Mouse (Mus musculus) Patski (cell line): Measurements from ENCODE around the gene S100a2. TPM values are rescaled to one million over a fixed set of nuclear protein-coding genes. Genes with fewer than 3 reads are reported as not detected.

ENCODE experiments used
- ATAC-seq: fragments of 100-300 bp; one replicate; pipeline ENCODE4 v1.8.0; 2021
- CTCF ChIA-PET: fragments of 350-600 bp; sonication (Branson Sonifier 250); formaldehyde crosslinking; loops from one replicate; lab custom pipeline; 2022; ENCODE audit warnings: inconsistent platforms; lab: Charles Lee
- POLR2A ChIA-PET: fragments of 350-600 bp; sonication (Branson Sonifier 250); formaldehyde crosslinking; loops from one replicate; lab custom pipeline; 2022; ENCODE audit warnings: antibody characterized with exemption, inconsistent platforms; lab: Charles Lee
- DNase-seq: peaks from one replicate; pipeline ENCODE4 v3.0.0-alpha.2; 2011; ENCODE audit warnings: low read depth, low spot score
- H3K27me3 ChIP-seq: fragments of 371-371 bp; one replicate; pipeline ENCODE4 v1.5.1; 2021
- CTCF ChIP-seq: fragments of 100-300 bp; IDR thresholded peaks from one replicate; pipeline ENCODE4 v1.5.1; 2021
- in situ Hi-C: fragments of 300-500 bp; cut with MboI; formaldehyde crosslinking; loops from 3 replicates; pipeline ENCODE4 v1.11.1; 2018; ENCODE audit warnings: low pct_unique_long_range_greater_than_20kb, mixed read lengths
- polyA plus RNA-seq: library from polyadenylated mRNA; unstranded; gene quantifications from one replicate; pipeline ENCODE4 v1.2.3, GENCODE M21; 2021

The S100a2 gene
- polyA plus RNA-seq, 1 experiment from 2014 or later: not detected

- in situ Hi-C loops: loop anchor here (5.0 kb wide), 1 partner anchor 60 kb away; no protein-coding TSS in a partner anchor
- ChIA-PET CTCF (interaction anchor here (0.7 to 34.1 kb wide), 16 partner anchors 16 to 122 kb away, joined by 3 to 615 read pairs (median 4); partner anchors contain the start of genes Gm42674, S100a14, S100a4 and S100a5), POLR2A (interaction anchor here (0.6 to 4.0 kb wide), 12 partner anchors 11 to 78 kb away, joined by 3 to 86 read pairs (median 4); partner anchors contain the start of genes Gm42674, S100a16, S100a4 and S100a6)
- peak; percentile 98 for DNase-seq
- H3K27me3 ChIP-seq: no peaks in the 10 kb centered on the region
- ATAC-seq: peak; percentile 75
- TF ChIP-seq CTCF: no peak
Measured at GRCm38 (mm10) chr3:90587361-90588101, 2.5 kb upstream of the S100a2 start.

GRCm38 (mm10) chr3:90589390-90589789 lies 657 bp upstream of the S100a2 start:
- ATAC-seq: no peak
- POLR2A ChIA-PET: interaction anchor here (1.2 kb wide), 1 partner anchor 26 kb away, joined by 4 read pairs; no protein-coding TSS in a partner anchor
- TF ChIP-seq CTCF: no peak
- no peaks in the 10 kb centered on the region for H3K27me3 ChIP-seq
- in situ Hi-C loops: loop anchor here (5.0 kb wide), 1 partner anchor 58 kb away; no protein-coding TSS in a partner anchor
- DNase-seq: no peak
- CTCF ChIA-PET: interaction anchor here (34.1 kb wide), 1 partner anchor 18 kb away, joined by 615 read pairs; the partner anchor contains the start of genes Gm42674, S100a4, S100a5 and S100a6

- no peak for DNase-seq
- in situ Hi-C loops: no loop called here
- H3K27me3 ChIP-seq: no peaks in the 10 kb centered on the region
- ChIA-PET POLR2A (interaction anchor here (1.4 to 2.7 kb wide), 2 partner anchors 15 to 20 kb away, joined by 3 to 11 read pairs; no protein-coding TSS in a partner anchor), CTCF (interaction anchor here (34.1 kb wide), 1 partner anchor 13 kb away, joined by 615 read pairs; the partner anchor contains the start of genes Gm42674, S100a4, S100a5 and S100a6)
- no peak for TF ChIP-seq CTCF
- ATAC-seq: no peak
Measured at GRCm38 (mm10) chr3:90594466-90594865, 4.4 kb downstream of the S100a2 start.

GRCm38 (mm10) chr3:90595556-90595955 lies 5.5 kb downstream of the S100a2 start:
- H3K27me3 ChIP-seq: no peaks in the 10 kb centered on the region
- POLR2A ChIA-PET: interaction anchor here (6.7 kb wide), 1 partner anchor 8 kb away, joined by 61 read pairs; no protein-coding TSS in a partner anchor
- DNase-seq: no peak
- CTCF ChIA-PET: interaction anchor here (1.2 to 34.1 kb wide), 3 partner anchors 5 to 67 kb away, joined by 3 to 615 read pairs (median 615); partner anchors contain the start of genes Gm42674, S100a2, S100a4 and S100a5
- in situ Hi-C loops: no loop called here
- no peak for TF ChIP-seq CTCF
- no peak for ATAC-seq

GRCm38 (mm10) chr3:90596810-90597209 lies 6.8 kb downstream of the S100a2 start:
- H3K27me3 ChIP-seq: no peaks in the 10 kb centered on the region
- POLR2A ChIA-PET: interaction anchor here (6.7 kb wide), 1 partner anchor 10 kb away, joined by 61 read pairs; no protein-coding TSS in a partner anchor
- DNase-seq (no peak), ATAC-seq (no peak)
- CTCF ChIA-PET: interaction anchor here (1.3 to 34.1 kb wide), 3 partner anchors 7 to 48 kb away, joined by 3 to 615 read pairs (median 615); partner anchors contain the start of genes Gm42674, S100a2, S100a4 and S100a5
- no peak for TF ChIP-seq CTCF
- in situ Hi-C loops: no loop called here

DNA sequence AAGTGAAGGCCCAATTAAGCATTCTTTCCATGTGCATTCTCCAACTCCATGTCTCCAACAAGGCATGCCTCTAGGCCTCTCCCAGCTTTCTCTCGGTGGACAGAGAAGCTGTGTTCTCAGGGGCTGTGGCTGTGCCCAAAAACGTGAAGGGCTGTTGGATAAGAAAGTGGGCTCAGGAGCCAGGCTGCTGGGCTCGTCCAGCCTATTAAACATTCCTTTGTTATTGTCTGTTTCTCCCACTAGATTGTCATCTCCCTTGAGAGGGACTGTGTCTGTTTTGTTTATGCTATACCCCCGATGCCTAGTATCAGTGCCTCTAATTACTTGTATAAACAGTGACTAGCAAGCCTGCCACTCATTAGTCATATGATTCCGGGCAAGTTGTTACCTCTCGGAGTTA lies 7.7 kb downstream of the S100a2 start:
- no peaks in the 10 kb centered on the region for H3K27me3 ChIP-seq
- no peak for TF ChIP-seq CTCF
- DNase-seq: no peak
- ATAC-seq: no peak
- POLR2A ChIA-PET: interaction anchor here (1.1 to 6.7 kb wide), 2 partner anchors 11 to 15 kb away, joined by 6 to 61 read pairs; partner anchors contain the start of gene S100a6
- in situ Hi-C loops: no loop called here
- CTCF ChIA-PET: interaction anchor here (24.3 to 34.1 kb wide), 2 partner anchors 8 to 10 kb away, joined by 615 read pairs; partner anchors contain the start of genes Gm42674, S100a2, S100a4 and S100a5

- in situ Hi-C loops: no loop called here
- no peak for TF ChIP-seq CTCF
- CTCF ChIA-PET: interaction anchor here (24.3 to 34.1 kb wide), 2 partner anchors 8 to 9 kb away, joined by 615 read pairs; partner anchors contain the start of genes Gm42674, S100a2, S100a4 and S100a5
Measured at GRCm38 (mm10) chr3:90598212-90598611, 8.2 kb downstream of the S100a2 start.

GRCm38 (mm10) chr3:90599401-90599800 lies 9.4 kb downstream of the S100a2 start:
- in situ Hi-C loops: no loop called here
- CTCF ChIA-PET: interaction anchor here (0.7 to 34.1 kb wide), 3 partner anchors 8 to 116 kb away, joined by 3 to 615 read pairs (median 615); partner anchors contain the start of genes Gm42674, S100a2, S100a4 and S100a5
- POLR2A ChIA-PET: interaction anchor here (0.6 to 6.7 kb wide), 3 partner anchors 8 to 13 kb away, joined by 3 to 75 read pairs (median 61); partner anchors contain the start of gene S100a6
- no peak for TF ChIP-seq CTCF
- DNase-seq (no peak), ATAC-seq (no peak)
- H3K27me3 ChIP-seq: no peaks in the 10 kb centered on the region

More at GRCm38 (mm10) chr3:90598212-90598611, 8.2 kb downstream of the S100a2 start:
- no peaks in the 10 kb centered on the region for H3K27me3 ChIP-seq
- POLR2A ChIA-PET: interaction anchor here (1.1 to 6.7 kb wide), 2 partner anchors 11 to 14 kb away, joined by 6 to 61 read pairs; partner anchors contain the start of gene S100a6
- no peak for ATAC-seq
- no peak for DNase-seq

DNA sequence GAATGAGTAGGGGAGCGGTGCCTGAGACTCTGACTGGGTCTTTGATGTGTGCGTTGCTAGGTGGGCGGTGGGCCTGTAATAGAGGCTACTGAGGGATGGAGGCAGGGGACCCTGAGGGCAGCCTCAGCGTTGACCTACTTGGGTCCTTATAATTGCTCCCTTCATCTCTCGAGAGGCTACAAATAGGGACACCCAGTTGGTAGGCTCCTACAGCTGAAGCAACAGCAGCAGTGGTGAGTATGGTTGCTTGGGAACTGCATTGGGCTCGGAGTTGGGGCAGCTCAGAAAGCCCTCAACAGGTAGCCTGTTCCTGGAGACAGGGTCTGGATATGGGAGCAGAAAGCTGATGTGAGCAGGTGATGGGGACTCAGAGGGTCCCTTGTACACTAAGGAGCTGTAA lies 10.0 kb downstream of the S100a2 start:
- ATAC-seq: no peak
- DNase-seq: no peak
- POLR2A ChIA-PET: interaction anchor here (0.6 to 6.7 kb wide), 3 partner anchors 9 to 13 kb away, joined by 3 to 75 read pairs (median 61); partner anchors contain the start of gene S100a6
- CTCF ChIA-PET: interaction anchor here (1.1 to 34.1 kb wide), 3 partner anchors 8 to 76 kb away, joined by 3 to 615 read pairs (median 615); partner anchors contain the start of genes Gm42674, S100a2, S100a4 and S100a5
- H3K27me3 ChIP-seq: no peaks in the 10 kb centered on the region
- no peak for TF ChIP-seq CTCF
- in situ Hi-C loops: no loop called here
